Mouse (Mus musculus) testis, adult 2 months (tissue): ENCODE measurements around the gene Gm29776. TPM values are rescaled to one million over a fixed set of nuclear protein-coding genes. Genes with fewer than 3 reads are reported as not detected.

Experiments
- H3K27ac ChIP-seq: fragments of 200-500 bp; 2 replicates; pipeline ENCODE4 v1.5.1; 2012; ENCODE audit warnings: low read depth, low read length; ENCODE audit not compliant: control insufficient read depth, insufficient read depth
- H3K27me3 ChIP-seq: fragments of 200-500 bp; 2 replicates; pipeline ENCODE4 v1.6.1; 2012; ENCODE audit warnings: mild to moderate bottlenecking, low read length, moderate library complexity; ENCODE audit not compliant: control insufficient read depth, insufficient read depth
- H3K36me3 ChIP-seq: fragments of 200-500 bp; 2 replicates; pipeline ENCODE4 v1.6.1; 2012; ENCODE audit warnings: mild to moderate bottlenecking, low read length; ENCODE audit not compliant: control insufficient read depth, insufficient read depth
- H3K4me1 ChIP-seq: fragments of 200-500 bp; 2 replicates; pipeline ENCODE4 v1.6.1; 2012; ENCODE audit warnings: low read length; ENCODE audit not compliant: control insufficient read depth, insufficient read depth
- H3K4me3 ChIP-seq: fragments of 200-500 bp; 2 replicates; pipeline ENCODE4 v1.5.1; 2012; ENCODE audit warnings: low read depth, mild to moderate bottlenecking, low read length, moderate library complexity, mixed read lengths; ENCODE audit not compliant: control insufficient read depth
- CTCF ChIP-seq: fragments of 200-500 bp; IDR thresholded peaks from 2 replicates; pipeline ENCODE4 v1.5.1; 2012; ENCODE audit warnings: low read depth, mild to moderate bottlenecking, inconsistent platforms, low read length, moderate library complexity; ENCODE audit not compliant: control insufficient read depth, insufficient read depth, insufficient replicate concordance
- POLR2A ChIP-seq: fragments of 200-500 bp; IDR thresholded peaks from 2 replicates; pipeline ENCODE4 v1.6.1; 2012; ENCODE audit warnings: low read depth, mild to moderate bottlenecking, inconsistent platforms, low read length, moderate library complexity; ENCODE audit not compliant: control insufficient read depth
- polyA plus RNA-seq: library from polyadenylated mRNA; depleted of rRNA; stranded (reverse); fragments of >200 nt; gene quantifications from 2 replicates; pipeline ENCODE4 v1.2.3, GENCODE M21; 2012; rRNA removed

The Gm29776 gene
- polyA plus RNA-seq: 0.22 and 0.32 TPM in 2 replicates

- H3K4me3 ChIP-seq: peak within 1 kb of the TSS; percentile 8; the same call in 1 of the 2 replicates
- no peaks in the 10 kb centered on the region for H3K36me3 ChIP-seq
- H3K4me1 ChIP-seq: peaks cover 6% of the 10 kb centered on the region; the same call in 1 of the 2 replicates
- H3K27ac ChIP-seq: no peak within 1 kb of the TSS
- no peaks in the 10 kb centered on the region for H3K27me3 ChIP-seq
- TF ChIP-seq CTCF: no peak
- TF ChIP-seq POLR2A: no peak
Observed at GRCm38 (mm10) chr14:54698733-54699132, at the start of gene Gm29776. Gene Gm29776, minus strand, starts transcription at chr14:54698833.

DNA sequence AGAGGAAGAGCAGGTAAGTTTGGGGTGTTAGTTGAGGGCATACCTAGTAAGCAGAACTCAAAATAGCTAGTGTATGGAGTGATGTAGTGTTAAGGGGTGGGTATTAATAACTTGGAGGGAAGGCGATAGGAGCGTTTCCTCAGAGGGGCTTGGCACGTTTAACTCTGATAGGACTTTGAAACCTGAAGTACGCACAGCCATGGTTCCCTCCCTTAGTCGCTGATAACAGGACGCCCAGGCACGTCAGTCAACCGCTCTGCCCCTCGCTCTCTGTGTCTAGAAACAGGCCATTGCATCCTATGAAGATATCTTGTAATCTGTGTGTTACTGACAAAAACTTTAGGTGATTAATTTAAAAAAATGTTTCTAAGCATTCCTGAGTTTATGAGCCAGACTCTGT, 47.4 kb upstream of the Gm29776 start:
- Histone ChIP-seq H3K36me3 (no peaks in the 10 kb centered on the region), H3K27ac (no peak overlapping the region), H3K4me1 (peaks cover 8% of the 10 kb centered on the region), H3K4me3 (no peak overlapping the region), H3K27me3 (no peaks in the 10 kb centered on the region)
- TF ChIP-seq CTCF (no peak), POLR2A (no peak)

DNA sequence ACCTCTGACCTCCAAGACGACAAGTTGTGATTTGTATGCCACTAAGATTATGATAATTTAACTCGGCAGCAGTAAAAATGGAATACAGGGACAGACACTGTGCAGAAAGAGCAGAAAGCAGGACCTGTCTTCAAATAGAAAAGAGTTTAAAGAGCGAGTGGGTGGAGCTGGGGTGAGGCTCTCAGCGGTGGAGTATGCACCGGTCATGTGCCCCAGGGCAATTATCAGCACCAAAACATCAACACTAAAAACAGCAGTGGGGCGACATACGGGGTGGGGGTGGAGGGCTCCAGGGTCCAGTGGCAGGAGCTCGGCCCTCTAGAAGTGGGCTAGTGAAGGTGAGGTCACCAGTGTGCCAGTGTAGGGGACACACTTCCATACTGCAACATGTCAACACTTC, 45.8 kb upstream of the Gm29776 start:
- no peaks in the 10 kb centered on the region for H3K36me3 ChIP-seq
- TF ChIP-seq POLR2A (no peak), CTCF (no peak)

DNA sequence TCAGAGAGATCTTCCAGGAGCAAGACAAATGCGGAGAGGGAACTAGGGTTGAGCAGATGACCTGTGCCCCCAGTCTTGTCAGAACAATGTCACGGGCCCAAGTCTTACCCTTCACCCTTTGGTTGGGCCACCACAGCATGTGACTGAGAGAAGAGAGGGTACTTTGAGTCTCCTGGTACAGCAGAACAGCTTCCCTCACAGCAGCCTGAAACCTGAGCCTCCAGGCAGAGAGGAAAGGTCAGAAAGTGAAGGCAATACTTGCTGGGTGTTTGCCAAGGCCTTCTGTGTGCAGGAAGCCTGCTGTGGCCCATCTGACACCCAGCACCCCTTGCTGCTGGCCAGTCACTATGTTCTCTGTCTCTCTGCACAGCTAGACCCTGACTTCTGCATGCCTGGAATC, 43.7 kb upstream of the Gm29776 start:
- Histone ChIP-seq H3K27me3 (no peaks in the 10 kb centered on the region), H3K36me3 (no peaks in the 10 kb centered on the region), H3K4me1 (peaks cover 2% of the 10 kb centered on the region), H3K4me3 (no peak overlapping the region), H3K27ac (peak overlapping the region; percentile 30; the same call in 1 of the 2 replicates)
- no peak for TF ChIP-seq CTCF
- no peak for TF ChIP-seq POLR2A

More for the DNA sequence above, 45.8 kb upstream of the Gm29776 start:
- H3K27ac ChIP-seq: no peak overlapping the region
- H3K4me1 ChIP-seq: peaks cover 8% of the 10 kb centered on the region
- H3K27me3 ChIP-seq: no peaks in the 10 kb centered on the region
- no peak overlapping the region for H3K4me3 ChIP-seq

GRCm38 (mm10) chr14:54741721-54742120, 43.1 kb upstream of the Gm29776 start:
- no peak for TF ChIP-seq POLR2A
- TF ChIP-seq CTCF: no peak
- H3K4me3 ChIP-seq: no peak overlapping the region
- H3K4me1 ChIP-seq: peaks cover 2% of the 10 kb centered on the region
- H3K27ac ChIP-seq: peak overlapping the region; percentile 41
- H3K36me3 ChIP-seq: no peaks in the 10 kb centered on the region
- no peaks in the 10 kb centered on the region for H3K27me3 ChIP-seq

DNA sequence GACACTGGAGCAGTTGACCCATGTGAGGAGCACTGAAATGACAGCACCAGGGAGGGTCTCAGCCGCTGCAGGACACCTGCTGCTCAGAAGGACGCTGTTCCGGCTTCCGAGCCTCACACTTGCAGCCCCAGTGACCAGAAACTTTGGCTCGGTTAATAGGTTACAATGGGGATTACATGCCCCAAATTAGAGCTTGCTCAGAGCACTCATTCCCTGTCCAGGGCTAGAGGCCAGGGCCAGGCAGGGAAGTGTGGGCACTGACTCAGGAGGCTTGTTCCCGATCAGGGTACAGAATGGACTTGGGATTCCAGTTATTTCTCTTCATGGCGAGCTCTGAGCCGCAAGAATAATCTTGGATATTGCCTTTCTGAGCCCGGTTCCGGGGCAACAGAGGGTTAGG, 39.0 kb upstream of the Gm29776 start:
- Histone ChIP-seq H3K36me3 (no peaks in the 10 kb centered on the region), H3K27ac (no peak overlapping the region), H3K4me3 (no peak overlapping the region), H3K4me1 (peaks cover 2% of the 10 kb centered on the region), H3K27me3 (no peaks in the 10 kb centered on the region)
- TF ChIP-seq POLR2A: no peak
- TF ChIP-seq CTCF: no peak

GRCm38 (mm10) chr14:54736555-54737552, 38.2 kb upstream of the Gm29776 start:
- Histone ChIP-seq H3K27me3 (no peaks in the 10 kb centered on the region), H3K36me3 (no peaks in the 10 kb centered on the region), H3K4me3 (no peak overlapping the region), H3K27ac (no peak overlapping the region), H3K4me1 (no peaks in the 10 kb centered on the region; the same call in 1 of the 2 replicates)
- TF ChIP-seq CTCF (no peak), POLR2A (no peak)
